ENCODE assay signal across 22 mouse cellular contexts in the genomic region with DNA sequence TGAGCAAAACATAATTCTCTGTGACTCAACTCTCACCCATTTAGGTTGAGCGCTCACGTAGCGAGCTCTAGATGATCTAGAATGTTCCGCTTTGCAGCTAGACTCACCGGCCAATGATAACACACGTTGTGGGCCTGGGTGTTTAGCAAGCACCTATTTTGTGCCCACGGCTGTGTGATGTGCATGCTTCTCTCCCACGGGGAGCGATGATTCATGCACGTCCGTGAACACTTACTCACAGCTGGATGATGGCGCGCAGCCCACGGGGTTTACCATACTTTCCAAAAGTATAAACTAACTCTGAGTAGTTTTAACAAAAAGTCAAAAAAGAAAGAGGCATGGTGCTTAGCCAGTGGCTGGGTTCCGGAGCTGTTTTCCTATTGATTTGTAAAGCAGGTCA.
A peak's percentile ranks its signal among the peaks of the same experiment; 100 is the strongest.
DNase-seq lines count a peak whose midpoint lies in the region; ATAC-seq and TF ChIP-seq lines count a peak whose summit lies in the region.
"Had no signal": no experiment of that assay in that cellular context is flagged by ENCODE, and none has a peak within 500 bp of the region (broad histone marks: within the 10 kb centered on the region; RNA-seq: fewer than 3 reads in every experiment).

No protein-coding gene starts in this region.

- H3K4me2 ChIP-seq in lung, embryonic 14.5 days = no peak overlapping the region
- no peak overlapping the region for H3K4me2 ChIP-seq in hindbrain, embryonic 12.5 days (replicated peaks)
- H3K4me2 ChIP-seq: heart, embryonic 11.5 days; limb, embryonic 15.5 days; liver, embryonic 15.5 days had no signal

- H3K27me3 ChIP-seq in lung, embryonic 14.5 days (ENCODE audit: insufficient read depth, low read length) = no peaks in the 10 kb centered on the region
- no peaks in the 10 kb centered on the region for H3K27me3 ChIP-seq in hindbrain, embryonic 12.5 days
- H3K27me3 ChIP-seq: limb, embryonic 15.5 days; liver, embryonic 15.5 days had no signal

- no peak overlapping the region for H3K4me3 ChIP-seq in lung, embryonic 14.5 days (ENCODE audit: low read depth, low read length)
- H3K4me3 ChIP-seq in left cerebral cortex, adult 2 months = no peak overlapping the region
- H3K4me3 ChIP-seq in hindbrain, embryonic 12.5 days = no peak overlapping the region
- H3K4me3 ChIP-seq: layer of hippocampus, adult 2 months; limb, embryonic 15.5 days; liver, embryonic 15.5 days; midbrain, embryonic 10.5 days had no signal

- H3K36me3 ChIP-seq in lung, embryonic 14.5 days (ENCODE audit: insufficient read depth) = no peaks in the 10 kb centered on the region
- H3K36me3 ChIP-seq in hindbrain, embryonic 12.5 days = no peaks in the 10 kb centered on the region
- H3K36me3 ChIP-seq: limb, embryonic 15.5 days; liver, embryonic 15.5 days; midbrain, embryonic 10.5 days had no signal

- 85% methylated on average over 15 of the region's 15 CpGs for WGBS in lung, embryonic 14.5 days
- 94% methylated on average over 15 of the region's 15 CpGs for WGBS in hindbrain, embryonic 12.5 days

- no peak overlapping the region for H3K27ac ChIP-seq in lung, embryonic 14.5 days (ENCODE audit: low read depth)
- H3K27ac ChIP-seq in left cerebral cortex, adult 2 months = no peak overlapping the region
- no peak overlapping the region for H3K27ac ChIP-seq in hindbrain, embryonic 12.5 days
- H3K27ac ChIP-seq: layer of hippocampus, adult 2 months; limb, embryonic 15.5 days; liver, embryonic 15.5 days; macrophage; midbrain, embryonic 10.5 days; stomach, postnatal 0 days had no signal

- no peaks in the 10 kb centered on the region for H3K9me3 ChIP-seq in lung, embryonic 14.5 days (ENCODE audit: low read depth, low read length)
- no peaks in the 10 kb centered on the region for H3K9me3 ChIP-seq in hindbrain, embryonic 12.5 days (replicated peaks)
- H3K9me3 ChIP-seq: limb, embryonic 15.5 days; liver, embryonic 15.5 days; midbrain, embryonic 10.5 days had no signal

- intact Hi-C loops in left cerebral cortex, adult 2 months (cut with DNase I) = no loop called here

- no peak for TF ChIP-seq CTCF in lung, embryonic 14.5 days (IDR thresholded peaks at IDR 0.05; ENCODE audit: low read depth)
- no peak for TF ChIP-seq CTCF in left cerebral cortex, adult 2 months (IDR thresholded peaks at IDR 0.05)

- no peak for ATAC-seq in lung, embryonic 14.5 days (ENCODE audit: insufficient read depth)
- no peak for ATAC-seq in hindbrain, embryonic 12.5 days (ENCODE audit: low FRiP score)
- no peak for ATAC-seq in cerebellum, adult (ENCODE audit: insufficient number of reproducible peaks, low FRiP score, low TSS enrichment)
- ATAC-seq: forebrain, embryonic 16.5 days had no signal

- no peak overlapping the region for H3K9ac ChIP-seq in lung, embryonic 14.5 days
- H3K9ac ChIP-seq in hindbrain, embryonic 12.5 days = no peak overlapping the region
- H3K9ac ChIP-seq: limb, embryonic 15.5 days; liver, embryonic 15.5 days had no signal

- DNase-seq in lung, embryonic 14.5 days = peak; percentile 12
- DNase-seq in lung, postnatal 36 days = no peak
- DNase-seq in urinary bladder, postnatal 36 days (ENCODE audit: low spot score in 2 of 2) = peak; percentile 6 to 7
- no peak for DNase-seq in urinary bladder, postnatal 4 days (ENCODE audit: low spot score in 2 of 2)
- peak; percentile 48 to 51 for DNase-seq in left cerebral cortex, adult 2 months (ENCODE audit: extremely low spot score in 1 of 2, low spot score in 2 of 2)
- peak; percentile 59 to 66 for DNase-seq in right cerebral cortex, postnatal 36 days (ENCODE audit: low spot score in 2 of 2)
- DNase-seq: adrenal gland, postnatal 10 days; cerebellum, adult 11-12 months; embryo, embryonic 11 days; kidney, adult 2 months; kidney, postnatal 10 days; layer of hippocampus, postnatal 36 days had no signal

- no peaks in the 10 kb centered on the region for H3K4me1 ChIP-seq in lung, embryonic 14.5 days (ENCODE audit: insufficient read depth)
- no peaks in the 10 kb centered on the region for H3K4me1 ChIP-seq in hindbrain, embryonic 12.5 days
- H3K4me1 ChIP-seq: limb, embryonic 15.5 days; liver, embryonic 15.5 days; midbrain, embryonic 10.5 days had no signal

Comparison
In these comparisons a context has a peak if more than half of its experiments do, and no peak if none do; other contexts are left out.
1. DNase-seq: peak in lung, embryonic 14.5 days (single experiment), urinary bladder, postnatal 36 days (2 of 2), left cerebral cortex, adult 2 months (2 of 2) and right cerebral cortex, postnatal 36 days (2 of 2); none in lung, postnatal 36 days (single experiment) and urinary bladder, postnatal 4 days (0 of 2).